Mouse (Mus musculus) myocyte (in vitro differentiated cells): Measurements from ENCODE around the gene Trmt6.

Experiments
- POLR2A ChIP-seq: IDR thresholded peaks from one replicate; pipeline ENCODE4 v1.6.1; 2011; ENCODE audit warnings: low read depth, mild to moderate bottlenecking, control low read depth, moderate library complexity; ENCODE audit not compliant: insufficient read length
- POLR2AphosphoS2 ChIP-seq: IDR thresholded peaks from one replicate; pipeline ENCODE4 v1.6.1; 2011; ENCODE audit warnings: low read depth, control low read depth; ENCODE audit not compliant: insufficient read length

DNA sequence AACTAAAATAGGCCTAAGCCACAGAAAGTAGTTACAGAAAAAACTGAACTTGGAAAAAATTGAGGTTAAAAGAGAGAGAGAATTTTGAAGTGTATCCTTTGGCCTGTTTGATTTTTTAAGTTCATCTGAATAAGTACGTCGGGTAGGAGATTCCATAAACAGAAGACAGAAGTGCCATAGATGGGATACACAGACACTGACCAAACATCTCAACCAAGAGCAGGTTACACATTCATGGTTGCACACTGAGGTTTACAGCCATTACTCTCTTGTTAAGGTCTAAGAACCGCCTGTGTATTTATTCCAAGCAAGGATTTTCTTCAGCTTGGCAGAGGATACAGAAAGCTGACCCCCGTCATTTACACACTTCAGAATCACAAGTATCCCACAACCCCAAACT is 34.9 kb downstream of the Trmt6 start, which contains the start of gene Chgb:
- TF ChIP-seq POLR2AphosphoS2 (no peak), POLR2A (no peak)
